Mouse (Mus musculus): ENCODE results near the gene Rbck1. TPM values are rescaled to one million over a fixed set of nuclear protein-coding genes. Genes with fewer than 3 reads are reported as not detected.

The Rbck1 gene
- polyA plus RNA-seq, 1 experiment from 2014 or later: 98.1 TPM

DNA sequence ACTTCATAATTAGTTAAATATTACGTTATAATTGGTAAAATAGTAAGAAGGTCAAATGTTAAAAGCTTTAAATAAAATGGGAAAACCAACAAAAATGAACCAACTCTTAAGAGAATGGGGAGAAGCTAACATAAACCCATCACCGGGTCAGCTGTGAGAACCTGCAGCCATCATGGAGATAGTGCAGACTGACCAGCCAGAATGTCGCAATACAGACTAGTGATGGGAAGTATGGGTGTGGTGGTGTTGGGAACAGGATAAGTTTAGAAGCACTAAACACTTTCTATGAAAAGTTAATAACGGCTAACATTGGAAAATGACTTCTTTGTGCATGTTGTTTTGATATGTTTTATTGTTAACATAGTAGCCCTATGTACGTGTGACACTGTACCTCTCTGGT, 44.9 kb downstream of the Rbck1 start:
- H3K4me1 ChIP-seq: no peaks in the 10 kb centered on the region
- no peaks in the 10 kb centered on the region for H3K27me3 ChIP-seq (replicated peaks; ENCODE audit: low read depth, poor library complexity, severe bottlenecking)
- 91% methylated on average over 5 of the region's 5 CpGs for WGBS
- no peaks in the 10 kb centered on the region for H3K9me3 ChIP-seq
- H3K36me3 ChIP-seq (replicated peaks): peaks cover 60% of the 10 kb centered on the region
- DNase-seq (ENCODE audit: low spot score): no peak
- H3K4me3 ChIP-seq: no peak overlapping the region
- H3K27ac ChIP-seq (replicated peaks): no peak overlapping the region

DNA sequence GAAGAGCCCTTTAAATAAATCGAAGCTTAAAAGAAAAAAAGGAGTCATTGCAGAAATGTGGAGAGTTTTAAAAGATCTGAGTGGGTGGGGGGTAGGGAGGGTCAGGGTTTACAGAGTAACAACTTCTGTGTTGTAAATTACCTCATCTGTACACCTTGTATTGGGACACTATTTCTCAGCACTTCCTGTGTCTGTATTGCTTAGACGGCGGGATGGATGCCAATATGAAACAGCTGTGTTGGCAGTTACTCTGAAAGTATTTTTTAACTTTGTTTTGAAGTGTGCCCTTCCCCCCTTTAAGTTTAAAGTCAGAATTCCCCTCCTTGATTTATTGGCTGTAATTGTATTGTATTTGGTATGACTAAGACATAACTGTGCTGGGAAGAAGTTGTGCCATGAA, 51.0 kb downstream of the Rbck1 start:
- no peak for DNase-seq (ENCODE audit: low spot score)
- WGBS: 91% methylated on average over 3 of the region's 3 CpGs
- peaks cover 88% of the 10 kb centered on the region for H3K36me3 ChIP-seq (replicated peaks)
- no peak overlapping the region for H3K27ac ChIP-seq (replicated peaks)
- no peaks in the 10 kb centered on the region for H3K27me3 ChIP-seq (replicated peaks; ENCODE audit: low read depth, poor library complexity, severe bottlenecking)
- no peak overlapping the region for H3K4me3 ChIP-seq
- no peaks in the 10 kb centered on the region for H3K4me1 ChIP-seq
- no peaks in the 10 kb centered on the region for H3K9me3 ChIP-seq

DNA sequence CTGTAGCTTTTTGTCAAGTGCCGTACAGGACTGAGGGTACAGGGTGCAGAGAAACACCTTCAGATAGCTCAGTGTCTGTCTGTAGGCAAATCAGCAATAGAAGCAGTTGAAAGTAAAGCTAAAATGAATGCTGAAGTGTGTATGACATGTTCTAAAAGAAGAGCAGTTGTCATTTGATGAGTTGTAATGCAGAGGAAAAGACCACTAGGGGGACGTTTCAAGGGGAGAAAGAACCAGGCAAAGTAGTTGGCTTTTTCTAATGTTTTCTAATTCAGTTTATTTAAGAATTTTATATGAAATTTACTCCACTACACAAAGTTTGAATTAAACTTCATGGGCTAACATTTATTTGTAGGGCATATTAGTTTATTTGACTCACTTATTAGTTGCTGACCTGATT, 58.8 kb downstream of the Rbck1 start:
- no peaks in the 10 kb centered on the region for H3K9me3 ChIP-seq
- H3K4me1 ChIP-seq: no peaks in the 10 kb centered on the region
- WGBS: 85% methylated on average over 2 of the region's 2 CpGs
- no peaks in the 10 kb centered on the region for H3K27me3 ChIP-seq (replicated peaks; ENCODE audit: low read depth, poor library complexity, severe bottlenecking)
- no peak overlapping the region for H3K4me3 ChIP-seq
- DNase-seq (ENCODE audit: low spot score): no peak
- H3K27ac ChIP-seq (replicated peaks): no peak overlapping the region
- peaks cover 90% of the 10 kb centered on the region for H3K36me3 ChIP-seq (replicated peaks)

Other genes starting within 250 kb of the Rbck1 start
- gene Srxn1, start 227.1 kb downstream of the Rbck1 start, polyA plus RNA-seq (2016; fragmentation: Nextera tagmentation; extraction: Ambion mirVana): 10.7 and 12.4 TPM in 2 replicates
- 9.2 and 10.3 TPM in 2 replicates for gene Tcf15, start 189.1 kb downstream of the Rbck1 start, polyA plus RNA-seq (2016; fragmentation: Nextera tagmentation; extraction: Ambion mirVana)
- gene Csnk2a1, start 105.8 kb downstream of the Rbck1 start, polyA plus RNA-seq (2016; fragmentation: Nextera tagmentation; extraction: Ambion mirVana): 77.8 and 82.6 TPM in 2 replicates
- 30.8 and 32.0 TPM in 2 replicates for gene Tbc1d20, start 38.8 kb downstream of the Rbck1 start, polyA plus RNA-seq (2016; fragmentation: Nextera tagmentation; extraction: Ambion mirVana)
- gene Trib3, start 11.4 kb upstream of the Rbck1 start, polyA plus RNA-seq (2016; fragmentation: Nextera tagmentation; extraction: Ambion mirVana): 2.5 and 3.0 TPM in 2 replicates
- gene Nrsn2, start 44.0 kb upstream of the Rbck1 start, polyA plus RNA-seq (2016; fragmentation: Nextera tagmentation; extraction: Ambion mirVana): 0.87 and 2.5 TPM in 2 replicates
- gene Sox12, start 65.4 kb upstream of the Rbck1 start, polyA plus RNA-seq (2016; fragmentation: Nextera tagmentation; extraction: Ambion mirVana): 10.6 and 11.5 TPM in 2 replicates
- 53.4 and 58.3 TPM in 2 replicates for gene Zcchc3, start 82.4 kb upstream of the Rbck1 start, polyA plus RNA-seq (2016; fragmentation: Nextera tagmentation; extraction: Ambion mirVana)
- gene 6820408C15Rik, start 82.9 kb upstream of the Rbck1 start, polyA plus RNA-seq (2016; fragmentation: Nextera tagmentation; extraction: Ambion mirVana): 0.43 and 0.71 TPM in 2 replicates
- gene Defb23, start 132.0 kb upstream of the Rbck1 start, polyA plus RNA-seq (2016; fragmentation: Nextera tagmentation; extraction: Ambion mirVana): not detected in 2 replicates
- not detected in 2 replicates for gene Defb20, start 144.4 kb upstream of the Rbck1 start, polyA plus RNA-seq (2016; fragmentation: Nextera tagmentation; extraction: Ambion mirVana)
- not detected in 2 replicates for gene Defb22, start 157.5 kb upstream of the Rbck1 start, polyA plus RNA-seq (2016; fragmentation: Nextera tagmentation; extraction: Ambion mirVana)
- not detected in 2 replicates for gene Defb26, start 179.0 kb upstream of the Rbck1 start, polyA plus RNA-seq (2016; fragmentation: Nextera tagmentation; extraction: Ambion mirVana)
- not detected in 2 replicates for gene Defb28, start 185.6 kb upstream of the Rbck1 start, polyA plus RNA-seq (2016; fragmentation: Nextera tagmentation; extraction: Ambion mirVana)
- gene Defb29, start 207.4 kb upstream of the Rbck1 start, polyA plus RNA-seq (2016; fragmentation: Nextera tagmentation; extraction: Ambion mirVana): not detected in 2 replicates
- not detected in 2 replicates for gene Gm17416, start 236.7 kb upstream of the Rbck1 start, polyA plus RNA-seq (2016; fragmentation: Nextera tagmentation; extraction: Ambion mirVana)
- gene Defb21, start 240.1 kb upstream of the Rbck1 start, polyA plus RNA-seq (2016; fragmentation: Nextera tagmentation; extraction: Ambion mirVana): not detected in 2 replicates
- gene Defb19, start 247.7 kb upstream of the Rbck1 start, polyA plus RNA-seq (2016; fragmentation: Nextera tagmentation; extraction: Ambion mirVana): not detected in 2 replicates

Data from embryonic facial prominence, embryonic 10.5 days (tissue).